Mouse (Mus musculus): Measurements from ENCODE around the gene Btrc. TPM values are rescaled to one million over a fixed set of nuclear protein-coding genes. Genes with fewer than 3 reads are reported as not detected.

The Btrc gene
- polyA plus RNA-seq, 1 experiment from 2014 or later, result 50.3 TPM

- Histone ChIP-seq H3K4me1 (ENCODE audit: control insufficient read depth, low read depth, low read length) (peaks cover 11% of the 10 kb centered on the region), H3K4me2 (ENCODE audit: low read depth, low read length) (no peak overlapping the region), H3K27me3 (ENCODE audit: control insufficient read depth, insufficient read depth, low read depth, low read length) (no peaks in the 10 kb centered on the region), H3K36me3 (ENCODE audit: control insufficient read depth, insufficient read depth) (peaks cover 48% of the 10 kb centered on the region), H3K4me3 (ENCODE audit: low read depth, low read length) (no peak overlapping the region), H3K9me3 (replicated peaks; ENCODE audit: control insufficient read depth, low read length) (no peaks in the 10 kb centered on the region), H3K27ac (ENCODE audit: low read length) (0 out of 2 replicates have a peak overlapping the region, but pooled peaks have one; percentile 17), H3K9ac (ENCODE audit: low read depth, low read length) (no peak overlapping the region)
- no peak for ATAC-seq (ENCODE audit: low read depth)
- WGBS (ENCODE audit: insufficient replicate concordance), result 23% methylated on average over 10 of the region's 10 CpGs
These were observed 164.5 kb downstream of the Btrc start for GRCm38 (mm10) chr19:45527931-45528534.

GRCm38 (mm10) chr19:45529294-45529693, 165.8 kb downstream of the Btrc start:
- no peak for ATAC-seq (ENCODE audit: low read depth)
- no peak overlapping the region for H3K4me2 ChIP-seq (ENCODE audit: low read depth, low read length)
- H3K9ac ChIP-seq (ENCODE audit: low read depth, low read length), result no peak overlapping the region
- WGBS (ENCODE audit: insufficient replicate concordance), result 68% methylated on average over 5 of the region's 5 CpGs
- peaks cover 11% of the 10 kb centered on the region for H3K4me1 ChIP-seq (ENCODE audit: control insufficient read depth, low read depth, low read length)
- no peaks in the 10 kb centered on the region for H3K27me3 ChIP-seq (ENCODE audit: control insufficient read depth, insufficient read depth, low read depth, low read length)
- no peak overlapping the region for H3K4me3 ChIP-seq (ENCODE audit: low read depth, low read length)
- no peaks in the 10 kb centered on the region for H3K9me3 ChIP-seq (replicated peaks; ENCODE audit: control insufficient read depth, low read length)
- H3K27ac ChIP-seq (ENCODE audit: low read length), result peak overlapping the region; percentile 33; the same call in 1 of the 2 replicates
- H3K36me3 ChIP-seq (ENCODE audit: control insufficient read depth, insufficient read depth), result peaks cover 38% of the 10 kb centered on the region

- Histone ChIP-seq H3K9ac (ENCODE audit: low read depth, low read length) (no peak overlapping the region), H3K27me3 (ENCODE audit: control insufficient read depth, insufficient read depth, low read depth, low read length) (no peaks in the 10 kb centered on the region), H3K27ac (ENCODE audit: low read length) (no peak overlapping the region), H3K9me3 (replicated peaks; ENCODE audit: control insufficient read depth, low read length) (no peaks in the 10 kb centered on the region), H3K4me1 (ENCODE audit: control insufficient read depth, low read depth, low read length) (peaks cover 11% of the 10 kb centered on the region), H3K4me3 (ENCODE audit: low read depth, low read length) (no peak overlapping the region), H3K36me3 (ENCODE audit: control insufficient read depth, insufficient read depth) (peaks cover 33% of the 10 kb centered on the region), H3K4me2 (ENCODE audit: low read depth, low read length) (no peak overlapping the region)
- no peak for ATAC-seq (ENCODE audit: low read depth)
- WGBS (ENCODE audit: insufficient replicate concordance), result 37% methylated on average over 15 of the region's 15 CpGs
These were observed 166.9 kb downstream of the Btrc start for GRCm38 (mm10) chr19:45530200-45530995.

GRCm38 (mm10) chr19:45531554-45531953, 168.0 kb downstream of the Btrc start:
- Histone ChIP-seq H3K27me3 (ENCODE audit: control insufficient read depth, insufficient read depth, low read depth, low read length) (no peaks in the 10 kb centered on the region), H3K36me3 (ENCODE audit: control insufficient read depth, insufficient read depth) (peaks cover 30% of the 10 kb centered on the region), H3K4me1 (ENCODE audit: control insufficient read depth, low read depth, low read length) (peaks cover 11% of the 10 kb centered on the region), H3K9ac (ENCODE audit: low read depth, low read length) (no peak overlapping the region), H3K27ac (ENCODE audit: low read length) (no peak overlapping the region), H3K4me2 (ENCODE audit: low read depth, low read length) (no peak overlapping the region), H3K9me3 (replicated peaks; ENCODE audit: control insufficient read depth, low read length) (no peaks in the 10 kb centered on the region), H3K4me3 (ENCODE audit: low read depth, low read length) (no peak overlapping the region)
- no peak for ATAC-seq (ENCODE audit: low read depth)
- whole genome bisulfite sequencing (ENCODE audit: insufficient replicate concordance), result 83% methylated on average over 6 of the region's 6 CpGs

GRCm38 (mm10) chr19:45533617-45534016, 170.1 kb downstream of the Btrc start:
- H3K4me3 ChIP-seq (ENCODE audit: low read depth, low read length), result no peak overlapping the region
- 49% methylated on average over 7 of the region's 7 CpGs for WGBS (ENCODE audit: insufficient replicate concordance)
- no peak for ATAC-seq (ENCODE audit: low read depth)
- no peaks in the 10 kb centered on the region for H3K9me3 ChIP-seq (replicated peaks; ENCODE audit: control insufficient read depth, low read length)
- no peak overlapping the region for H3K27ac ChIP-seq (ENCODE audit: low read length)
- H3K36me3 ChIP-seq (ENCODE audit: control insufficient read depth, insufficient read depth), result peaks cover 11% of the 10 kb centered on the region
- peaks cover 12% of the 10 kb centered on the region for H3K4me1 ChIP-seq (ENCODE audit: control insufficient read depth, low read depth, low read length)
- no peak overlapping the region for H3K9ac ChIP-seq (ENCODE audit: low read depth, low read length)
- no peaks in the 10 kb centered on the region for H3K27me3 ChIP-seq (ENCODE audit: control insufficient read depth, insufficient read depth, low read depth, low read length)
- H3K4me2 ChIP-seq (ENCODE audit: low read depth, low read length), result no peak overlapping the region

- Histone ChIP-seq H3K9me3 (replicated peaks; ENCODE audit: control insufficient read depth, low read length) (no peaks in the 10 kb centered on the region), H3K27ac (ENCODE audit: low read length) (no peak overlapping the region), H3K4me3 (ENCODE audit: low read depth, low read length) (no peak overlapping the region), H3K9ac (ENCODE audit: low read depth, low read length) (no peak overlapping the region), H3K36me3 (ENCODE audit: control insufficient read depth, insufficient read depth) (no peaks in the 10 kb centered on the region), H3K27me3 (ENCODE audit: control insufficient read depth, insufficient read depth, low read depth, low read length) (no peaks in the 10 kb centered on the region), H3K4me2 (ENCODE audit: low read depth, low read length) (no peak overlapping the region), H3K4me1 (ENCODE audit: control insufficient read depth, low read depth, low read length) (peaks cover 9% of the 10 kb centered on the region)
- 78% methylated on average over 8 of the region's 8 CpGs for WGBS (ENCODE audit: insufficient replicate concordance)
- ATAC-seq (ENCODE audit: low read depth), result no peak
These were observed 171.7 kb downstream of the Btrc start for GRCm38 (mm10) chr19:45535214-45535735.

- ATAC-seq (ENCODE audit: low read depth), result no peak
- Histone ChIP-seq H3K9ac (ENCODE audit: low read depth, low read length) (no peak overlapping the region), H3K36me3 (ENCODE audit: control insufficient read depth, insufficient read depth) (no peaks in the 10 kb centered on the region), H3K9me3 (replicated peaks; ENCODE audit: control insufficient read depth, low read length) (no peaks in the 10 kb centered on the region), H3K4me2 (ENCODE audit: low read depth, low read length) (no peak overlapping the region), H3K27ac (ENCODE audit: low read length) (no peak overlapping the region), H3K4me1 (ENCODE audit: control insufficient read depth, low read depth, low read length) (peaks cover 9% of the 10 kb centered on the region), H3K27me3 (ENCODE audit: control insufficient read depth, insufficient read depth, low read depth, low read length) (peaks cover 2% of the 10 kb centered on the region), H3K4me3 (ENCODE audit: low read depth, low read length) (no peak overlapping the region)
- WGBS (ENCODE audit: insufficient replicate concordance), result 54% methylated on average over 6 of the region's 6 CpGs
These were observed 172.4 kb downstream of the Btrc start for GRCm38 (mm10) chr19:45535929-45536328.

- Histone ChIP-seq H3K27me3 (ENCODE audit: control insufficient read depth, insufficient read depth, low read depth, low read length) (peaks cover 16% of the 10 kb centered on the region), H3K4me3 (ENCODE audit: low read depth, low read length) (no peak overlapping the region), H3K27ac (ENCODE audit: low read length) (no peak overlapping the region), H3K9ac (ENCODE audit: low read depth, low read length) (no peak overlapping the region), H3K36me3 (ENCODE audit: control insufficient read depth, insufficient read depth) (no peaks in the 10 kb centered on the region), H3K4me1 (ENCODE audit: control insufficient read depth, low read depth, low read length) (peaks cover 13% of the 10 kb centered on the region), H3K4me2 (ENCODE audit: low read depth, low read length) (no peak overlapping the region), H3K9me3 (replicated peaks; ENCODE audit: control insufficient read depth, low read length) (no peaks in the 10 kb centered on the region)
- no peak for ATAC-seq (ENCODE audit: low read depth)
- 46% methylated on average over 1 of the region's 1 CpGs for WGBS (ENCODE audit: insufficient replicate concordance)
These were observed 174.0 kb downstream of the Btrc start for GRCm38 (mm10) chr19:45537505-45537904.

All from liver, embryonic 16.5 days (tissue).